In the genomic region with DNA sequence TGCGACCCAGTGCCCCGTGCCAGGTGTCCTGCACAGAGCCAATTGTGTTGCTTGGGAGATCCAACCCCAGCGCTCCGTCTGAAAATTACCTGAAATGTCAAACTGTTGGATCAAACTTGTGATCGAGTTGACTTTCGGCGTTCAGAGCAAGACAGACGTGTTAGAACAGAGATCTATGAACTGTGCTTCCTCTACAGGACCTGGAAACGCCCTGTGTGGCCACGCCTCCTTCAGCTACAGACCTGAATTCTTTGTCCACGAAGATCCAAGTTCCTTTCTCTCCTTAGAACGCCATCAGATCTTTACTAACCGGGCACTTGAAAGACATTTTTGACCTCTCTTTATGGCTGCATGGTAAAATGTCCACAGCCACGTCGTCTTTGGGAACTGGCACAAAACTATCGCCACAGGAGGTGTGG, we compare ENCODE assay signal across 8 mouse cellular contexts. TPM values are rescaled to one million over a fixed set of nuclear protein-coding genes. Genes with fewer than 3 reads are reported as not detected.
DNase-seq lines count a peak whose midpoint lies in the region; ATAC-seq and TF ChIP-seq lines count a peak whose summit lies in the region.

TSS of gene Osmr (minus strand) at position 369 of the 419 bp plus-strand sequence.

- TF ChIP-seq POLR2A in kidney, adult 2 months (IDR thresholded peaks at IDR 0.05; ENCODE audit: low read depth, low read length), result no peak

- H3K27me3 ChIP-seq in kidney, adult 2 months (replicated peaks; ENCODE audit: control insufficient read depth, insufficient read depth, low read length), result no peaks in the 10 kb centered on the region
- H3K27me3 ChIP-seq in hindbrain, embryonic 15.5 days, result peaks cover 21% of the 10 kb centered on the region

- ATAC-seq in hindbrain, embryonic 15.5 days (ENCODE audit: low FRiP score, low read depth), result 0 out of 2 replicates have a peak, but pooled peaks have one; percentile 29

- no peak for DNase-seq in kidney, adult 2 months
- DNase-seq in kidney, adult 11 months, result no peak
- peak; percentile 36 for DNase-seq in embryo, embryonic 10.5 days (ENCODE audit: low spot score)
- peak; percentile 40 for DNase-seq in lung, postnatal 10 days
- no peak for DNase-seq in right cerebral cortex, postnatal 10 days (ENCODE audit: low spot score in 2 of 2)
- DNase-seq in right cerebral cortex, postnatal 14 days, result no peak
- no peak for DNase-seq in Muller cell, postnatal 12 days (ENCODE audit: inconsistent ontology term)

- no peaks in the 10 kb centered on the region for H3K9me3 ChIP-seq in hindbrain, embryonic 15.5 days

- 0 out of 2 replicates have a peak within 1 kb of the TSS, but pooled peaks have one; percentile 11 for H3K9ac ChIP-seq in hindbrain, embryonic 15.5 days

- peak within 1 kb of the TSS; percentile 70 for H3K4me2 ChIP-seq in hindbrain, embryonic 15.5 days

- H3K36me3 ChIP-seq in kidney, adult 2 months (ENCODE audit: control insufficient read depth, insufficient read depth, low read length), result no peaks in the 10 kb centered on the region
- no peaks in the 10 kb centered on the region for H3K36me3 ChIP-seq in hindbrain, embryonic 15.5 days

- no peak for TF ChIP-seq CTCF in kidney, adult 2 months (conservative IDR thresholded peaks at IDR 0.05; ENCODE audit: insufficient read depth, insufficient read length, low read depth, low read length)

- no peaks in the 10 kb centered on the region for H3K4me1 ChIP-seq in kidney, adult 2 months (ENCODE audit: control insufficient read depth, insufficient read depth, low read length)
- peaks cover 12% of the 10 kb centered on the region for H3K4me1 ChIP-seq in hindbrain, embryonic 15.5 days (replicated peaks)

- 7% methylated on average over 16 of the region's 16 CpGs for WGBS in kidney, adult 2 months
- WGBS in hindbrain, embryonic 15.5 days, result 10% methylated on average over 16 of the region's 16 CpGs

- peak within 1 kb of the TSS; percentile 54 for H3K4me3 ChIP-seq in kidney, adult 2 months (ENCODE audit: insufficient read depth, low read depth, low read length)
- peak within 1 kb of the TSS; percentile 37 for H3K4me3 ChIP-seq in hindbrain, embryonic 15.5 days

- peak within 1 kb of the TSS; percentile 30 for H3K27ac ChIP-seq in kidney, adult 2 months (ENCODE audit: insufficient read depth, low read depth, low read length)
- H3K27ac ChIP-seq in hindbrain, embryonic 15.5 days (replicated peaks), result no peak within 1 kb of the TSS

RNA-seq across cellular contexts. Expression of gene Osmr, which starts in this region (rescaled TPM):
- polyA plus RNA-seq in kidney, adult 2 months (2012; rRNA removed), result 5.5 and 6.2 TPM in 2 replicates
- polyA plus RNA-seq in hindbrain, embryonic 15.5 days (2015; fragmentation: Nextera tagmentation; extraction: Ambion mirVana), result 1.5 and 2.2 TPM in 2 replicates

Comparison
In these comparisons a context has a peak if more than half of its experiments do, and no peak if none do; other contexts are left out.
1. DNase-seq: peak in embryo, embryonic 10.5 days (single experiment) and lung, postnatal 10 days (single experiment); none in kidney, adult 2 months (single experiment), kidney, adult 11 months (single experiment), right cerebral cortex, postnatal 10 days (0 of 2), right cerebral cortex, postnatal 14 days (single experiment) and Muller cell, postnatal 12 days (single experiment).